Mouse (Mus musculus) left cerebral cortex, adult 2 months (tissue): ENCODE measurements around the gene Irs3. TPM values are rescaled to one million over a fixed set of nuclear protein-coding genes. Genes with fewer than 3 reads are reported as not detected.

ENCODE experiments used
- DNase-seq, 2 experiments: peaks; one replicate each; pipeline ENCODE4 v3.0.0; 2021 to 2022; ENCODE audit warnings: low spot score in 2 of 2, mixed read lengths in 1 of 2; ENCODE audit errors: extremely low spot score in 1 of 2
- H3K27ac ChIP-seq: fragments of 200-600 bp; 2 replicates; pipeline ENCODE4 v1.8.1; 2022
- H3K4me3 ChIP-seq: fragments of 200-600 bp; 2 replicates; pipeline ENCODE4 v1.8.1; 2022
- CTCF ChIP-seq: fragments of 200-600 bp; IDR thresholded peaks from 2 replicates; pipeline ENCODE4 v1.8.1; 2022; ENCODE audit warnings: antibody characterized with exemption, mild to moderate bottlenecking, moderate library complexity
- intact Hi-C: fragments of 180-260 bp; cut with DNase I; formaldehyde crosslinking; loops from one replicate; pipeline ENCODE4 v1.15.1; 2025
- total RNA-seq, 2 experiments: library from RNA; stranded (reverse); gene quantifications; 2 replicates each; pipeline ENCODE4 v1.2.3; 2021

The Irs3 gene
- total RNA-seq, 2 experiments from 2014 or later = 0.14 to 0.29 TPM

GRCm38 (mm10) chr5:137653366-137653765 is 7.9 kb upstream of the Irs3 start:
- no peak for DNase-seq
- no peak overlapping the region for H3K4me3 ChIP-seq
- no peak overlapping the region for H3K27ac ChIP-seq
- no peak for TF ChIP-seq CTCF
- intact Hi-C loops = loop anchor here (5.0 kb wide), 1 partner anchor 66 kb away; no protein-coding TSS in a partner anchor

- DNase-seq = peak in 1 of 2 experiments; percentile 61
- intact Hi-C loops = loop anchor here (5.0 kb wide), 1 partner anchor 65 kb away; no protein-coding TSS in a partner anchor
- peak; percentile 85 for TF ChIP-seq CTCF
- Histone ChIP-seq H3K4me3 (no peak overlapping the region), H3K27ac (peak overlapping the region; percentile 57)
Measured at GRCm38 (mm10) chr5:137652474-137652873, 7.0 kb upstream of the Irs3 start.

GRCm38 (mm10) chr5:137649669-137650571 is 4.4 kb upstream of the Irs3 start:
- Histone ChIP-seq H3K4me3 (no peak overlapping the region), H3K27ac (no peak overlapping the region)
- intact Hi-C loops = loop anchor here (5.0 kb wide), 1 partner anchor 63 kb away; no protein-coding TSS in a partner anchor
- no peak for DNase-seq
- no peak for TF ChIP-seq CTCF

- intact Hi-C loops = no loop called here
- no peak for TF ChIP-seq CTCF
- Histone ChIP-seq H3K4me3 (no peak overlapping the region), H3K27ac (no peak overlapping the region)
- DNase-seq = no peak
Measured at GRCm38 (mm10) chr5:137649251-137649650, 3.7 kb upstream of the Irs3 start.

GRCm38 (mm10) chr5:137647827-137648601 is 2.5 kb upstream of the Irs3 start:
- Histone ChIP-seq H3K27ac (no peak overlapping the region), H3K4me3 (no peak overlapping the region)
- intact Hi-C loops = no loop called here
- DNase-seq = no peak
- TF ChIP-seq CTCF = no peak

GRCm38 (mm10) chr5:137645091-137645651 is 343 bp downstream of the Irs3 start:
- H3K4me3 ChIP-seq = peak overlapping the region; percentile 32
- no peak for DNase-seq
- H3K27ac ChIP-seq = no peak overlapping the region
- TF ChIP-seq CTCF = no peak
- intact Hi-C loops = no loop called here

- no peak overlapping the region for H3K27ac ChIP-seq
- TF ChIP-seq CTCF = no peak
- H3K4me3 ChIP-seq = no peak overlapping the region
- DNase-seq = no peak
- intact Hi-C loops = no loop called here
Measured at GRCm38 (mm10) chr5:137644484-137644883, 1.0 kb downstream of the Irs3 start.

- DNase-seq = no peak
- H3K27ac ChIP-seq = no peak overlapping the region
- intact Hi-C loops = no loop called here
- no peak overlapping the region for H3K4me3 ChIP-seq
- no peak for TF ChIP-seq CTCF
Measured at GRCm38 (mm10) chr5:137642886-137643285, 2.6 kb downstream of the Irs3 start.

GRCm38 (mm10) chr5:137641054-137641453 is 4.5 kb downstream of the Irs3 start, which contains the start of gene Sap25:
Sap25 (plus strand) TSS chr5:137641334.
- intact Hi-C loops = no loop called here
- Histone ChIP-seq H3K4me3 (no peak within 1 kb of the TSS), H3K27ac (no peak within 1 kb of the TSS)
- TF ChIP-seq CTCF = peak; percentile 41
- DNase-seq = no peak

GRCm38 (mm10) chr5:137639472-137639871 is 6.0 kb downstream of the Irs3 start:
- H3K4me3 ChIP-seq = no peak overlapping the region
- DNase-seq = no peak
- no peak for TF ChIP-seq CTCF
- intact Hi-C loops = no loop called here
- no peak overlapping the region for H3K27ac ChIP-seq

GRCm38 (mm10) chr5:137633397-137634084 is 12.0 kb downstream of the Irs3 start:
- no peak overlapping the region for H3K27ac ChIP-seq
- intact Hi-C loops = no loop called here
- no peak overlapping the region for H3K4me3 ChIP-seq
- TF ChIP-seq CTCF = no peak
- no peak for DNase-seq
